Mouse (Mus musculus) hindbrain, embryonic 16.5 days (tissue): ENCODE results near the gene Galnt4. TPM values are rescaled to one million over a fixed set of nuclear protein-coding genes. Genes with fewer than 3 reads are reported as not detected.

Experiments
- ATAC-seq: fragments of 200-750 bp; cut with Nextera tagmentation; 2 replicates; pipeline ENCODE4 v1.8.0; 2017; ENCODE audit warnings: moderate TSS enrichment, moderate library complexity
- H3K27ac ChIP-seq: fragments of 300-500 bp; sonication (generic); 2 replicates; pipeline ENCODE4 v1.5.1; 2014; ENCODE audit warnings: low read depth, mild to moderate bottlenecking, control low read depth, low read length, moderate library complexity
- H3K27me3 ChIP-seq: fragments of 300-500 bp; sonication (generic); replicated peaks from 2 replicates; pipeline ENCODE4 v1.6.1; 2014; ENCODE audit warnings: low read length; ENCODE audit not compliant: control insufficient read depth, insufficient read depth
- H3K36me3 ChIP-seq: fragments of 300-500 bp; sonication (generic); 2 replicates; pipeline ENCODE4 v1.6.1; 2014; ENCODE audit warnings: mild to moderate bottlenecking, low read length, moderate library complexity, mixed read lengths; ENCODE audit not compliant: control insufficient read depth, insufficient read depth
- H3K4me1 ChIP-seq: fragments of 300-500 bp; sonication (generic); 2 replicates; pipeline ENCODE4 v1.6.1; 2014; ENCODE audit warnings: low read depth, low read length; ENCODE audit not compliant: control insufficient read depth, insufficient read depth
- H3K4me2 ChIP-seq: fragments of 300-500 bp; sonication (generic); 2 replicates; pipeline ENCODE4 v1.6.1; 2014; ENCODE audit warnings: mild to moderate bottlenecking, low read length, control low read depth, moderate library complexity
- H3K4me3 ChIP-seq: fragments of 300-500 bp; sonication (generic); 2 replicates; pipeline ENCODE4 v1.5.1; 2014; ENCODE audit warnings: mild to moderate bottlenecking, low read length, control low read depth, moderate library complexity
- H3K9ac ChIP-seq: fragments of 300-500 bp; sonication (generic); 2 replicates; pipeline ENCODE4 v1.6.1; 2014; ENCODE audit warnings: low read depth, mild to moderate bottlenecking, control low read depth, low read length, moderate library complexity
- H3K9me3 ChIP-seq: fragments of 300-500 bp; sonication (generic); 2 replicates; pipeline ENCODE4 v1.6.1; 2014; ENCODE audit warnings: mild to moderate bottlenecking, low read length, moderate library complexity; ENCODE audit not compliant: control insufficient read depth
- WGBS: fragments of 180-500 bp; shearing (Covaris S2); extraction: QIAGEN DNeasy Blood & Tissue Kit; methylation state at CpG from one replicate; pipeline ENCODE4 v1.1.7; 2014; 5-methylcytosine and 5-hydroxymethylcytosine counted together
- polyA plus RNA-seq: library from polyadenylated mRNA; unstranded; fragments of >200 nt; fragmentation: Nextera tagmentation; extraction: Ambion mirVana; gene quantifications from 2 replicates; pipeline ENCODE4 v1.2.1, GENCODE M21; 2015

The Galnt4 gene
- polyA plus RNA-seq = 2.9 and 3.3 TPM in 2 replicates

GRCm38 (mm10) chr10:99107964-99108363 lies at the start of gene Galnt4:
TSS of gene Galnt4 (plus strand) at chr10:99108159.
- Histone ChIP-seq H3K27ac (peak within 1 kb of the TSS; percentile 81), H3K9ac (peak within 1 kb of the TSS; percentile 73), H3K9me3 (no peaks in the 10 kb centered on the region), H3K4me3 (peak within 1 kb of the TSS; percentile 58), H3K27me3 (no peaks in the 10 kb centered on the region), H3K4me1 (peaks cover 19% of the 10 kb centered on the region), H3K4me2 (peak within 1 kb of the TSS; percentile 93), H3K36me3 (peaks cover 12% of the 10 kb centered on the region)
- WGBS = under 1% methylated on average over 22 of the region's 22 CpGs
- peak; percentile 77 for ATAC-seq

GRCm38 (mm10) chr10:99060588-99060987 lies 47.4 kb upstream of the Galnt4 start:
- Histone ChIP-seq H3K9me3 (no peaks in the 10 kb centered on the region), H3K27me3 (no peaks in the 10 kb centered on the region), H3K4me1 (no peaks in the 10 kb centered on the region), H3K9ac (no peak overlapping the region), H3K27ac (no peak overlapping the region), H3K4me3 (no peak overlapping the region), H3K4me2 (no peak overlapping the region), H3K36me3 (no peaks in the 10 kb centered on the region)
- 90% methylated on average over 7 of the region's 7 CpGs for WGBS
- no peak for ATAC-seq

- WGBS = 89% methylated on average over 10 of the region's 10 CpGs
- H3K27me3 ChIP-seq = no peaks in the 10 kb centered on the region
- no peak overlapping the region for H3K27ac ChIP-seq
- no peaks in the 10 kb centered on the region for H3K36me3 ChIP-seq
- H3K4me2 ChIP-seq = no peak overlapping the region
- H3K9ac ChIP-seq = no peak overlapping the region
- ATAC-seq = peak; percentile 40; the same call in 1 of the 2 replicates
- H3K9me3 ChIP-seq = no peaks in the 10 kb centered on the region
- no peak overlapping the region for H3K4me3 ChIP-seq
- no peaks in the 10 kb centered on the region for H3K4me1 ChIP-seq
Observed at GRCm38 (mm10) chr10:99061418-99061817, 46.5 kb upstream of the Galnt4 start.

- no peak overlapping the region for H3K27ac ChIP-seq
- H3K36me3 ChIP-seq = no peaks in the 10 kb centered on the region
- 77% methylated on average over 5 of the region's 5 CpGs for WGBS
- no peaks in the 10 kb centered on the region for H3K9me3 ChIP-seq
- H3K9ac ChIP-seq = no peak overlapping the region
- no peaks in the 10 kb centered on the region for H3K4me1 ChIP-seq
- no peak overlapping the region for H3K4me3 ChIP-seq
- ATAC-seq = no peak
- no peaks in the 10 kb centered on the region for H3K27me3 ChIP-seq
- H3K4me2 ChIP-seq = no peak overlapping the region
Observed at GRCm38 (mm10) chr10:99062546-99062945, 45.4 kb upstream of the Galnt4 start.

- no peak for ATAC-seq
- Histone ChIP-seq H3K4me3 (no peak overlapping the region), H3K4me2 (no peak overlapping the region), H3K27ac (no peak overlapping the region), H3K9me3 (no peaks in the 10 kb centered on the region), H3K36me3 (no peaks in the 10 kb centered on the region), H3K27me3 (no peaks in the 10 kb centered on the region), H3K9ac (no peak overlapping the region), H3K4me1 (no peaks in the 10 kb centered on the region)
- 80% methylated on average over 18 of the region's 18 CpGs for WGBS
Observed at GRCm38 (mm10) chr10:99076113-99076895, 31.7 kb upstream of the Galnt4 start.

- H3K27ac ChIP-seq = no peak overlapping the region
- no peaks in the 10 kb centered on the region for H3K27me3 ChIP-seq
- no peak overlapping the region for H3K4me3 ChIP-seq
- H3K4me1 ChIP-seq = no peaks in the 10 kb centered on the region
- no peak overlapping the region for H3K4me2 ChIP-seq
- H3K36me3 ChIP-seq = no peaks in the 10 kb centered on the region
- H3K9me3 ChIP-seq = no peaks in the 10 kb centered on the region
- WGBS = 78% methylated on average over 2 of the region's 2 CpGs
- ATAC-seq = no peak
- H3K9ac ChIP-seq = no peak overlapping the region
Observed at GRCm38 (mm10) chr10:99078621-99079020, 29.3 kb upstream of the Galnt4 start.

GRCm38 (mm10) chr10:99081569-99081990 lies 26.4 kb upstream of the Galnt4 start:
- Histone ChIP-seq H3K9ac (no peak overlapping the region), H3K27ac (no peak overlapping the region), H3K36me3 (no peaks in the 10 kb centered on the region), H3K27me3 (no peaks in the 10 kb centered on the region), H3K4me1 (no peaks in the 10 kb centered on the region), H3K9me3 (no peaks in the 10 kb centered on the region), H3K4me2 (no peak overlapping the region), H3K4me3 (no peak overlapping the region)
- 90% methylated on average over 10 of the region's 10 CpGs for WGBS
- ATAC-seq = no peak

- 88% methylated on average over 14 of the region's 14 CpGs for WGBS
- Histone ChIP-seq H3K27me3 (no peaks in the 10 kb centered on the region), H3K4me3 (no peak overlapping the region), H3K9me3 (no peaks in the 10 kb centered on the region), H3K4me2 (no peak overlapping the region), H3K4me1 (no peaks in the 10 kb centered on the region), H3K36me3 (no peaks in the 10 kb centered on the region), H3K27ac (no peak overlapping the region), H3K9ac (no peak overlapping the region)
- no peak for ATAC-seq
Observed at GRCm38 (mm10) chr10:99083431-99084003, 24.4 kb upstream of the Galnt4 start.

GRCm38 (mm10) chr10:99084397-99085239 lies 23.3 kb upstream of the Galnt4 start:
- 44% methylated on average over 23 of the region's 23 CpGs for WGBS

More at GRCm38 (mm10) chr10:99084397-99085239, 23.3 kb upstream of the Galnt4 start:
- Histone ChIP-seq H3K4me2 (peak overlapping the region; percentile 39), H3K27me3 (no peaks in the 10 kb centered on the region), H3K36me3 (no peaks in the 10 kb centered on the region), H3K27ac (no peak overlapping the region), H3K4me3 (no peak overlapping the region), H3K4me1 (no peaks in the 10 kb centered on the region), H3K9ac (no peak overlapping the region), H3K9me3 (no peaks in the 10 kb centered on the region)
- peak; percentile 93 for ATAC-seq
